Mouse (Mus musculus): Measurements from ENCODE around the gene Rnf220. TPM values are rescaled to one million over a fixed set of nuclear protein-coding genes. Genes with fewer than 3 reads are reported as not detected.
"Not testable (repeated sequence)": the region's sequence is repeated elsewhere in the genome, so short reads cannot be mapped to it uniquely, and the experiment has no call there.

Rnf220 gene
- polyA plus RNA-seq, 1 experiment from 2014 or later, result 92.3 TPM

DNA sequence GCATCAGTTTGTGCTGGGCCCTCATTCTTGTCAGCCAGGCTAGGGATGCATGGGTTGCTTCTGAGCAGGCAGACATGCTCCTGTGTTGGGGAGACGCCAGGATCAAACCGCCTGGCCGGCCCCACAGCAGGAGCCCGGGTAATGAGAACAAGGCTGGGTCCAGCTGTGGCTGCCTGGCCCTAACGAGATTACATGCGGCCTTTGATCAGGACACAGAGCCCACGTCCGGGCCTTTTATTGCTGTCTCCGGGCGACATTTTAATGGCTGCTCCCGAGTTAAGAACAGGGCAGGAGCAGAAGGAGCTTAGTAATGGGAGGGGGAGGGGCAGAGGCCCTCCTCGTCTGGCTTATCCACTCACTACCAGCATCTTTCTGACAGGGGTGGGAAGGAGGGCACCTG is 224.4 kb downstream of the Rnf220 start:
- Histone ChIP-seq H3K4me3 (ENCODE audit: low read depth, low read length) (no peak overlapping the region), H3K9ac (ENCODE audit: low read length) (no peak overlapping the region), H3K27me3 (ENCODE audit: control insufficient read depth, insufficient read depth, low read length) (no peaks in the 10 kb centered on the region), H3K9me3 (ENCODE audit: control insufficient read depth, low read length) (peaks cover 10% of the 10 kb centered on the region), H3K4me1 (replicated peaks; ENCODE audit: control insufficient read depth, insufficient read depth, low read length) (peaks cover 6% of the 10 kb centered on the region), H3K27ac (ENCODE audit: low read depth, low read length) (peak overlapping the region; percentile 43; the same call in 1 of the 2 replicates), H3K4me2 (ENCODE audit: low read depth, low read length, severe bottlenecking) (no peak overlapping the region), H3K36me3 (ENCODE audit: control insufficient read depth, insufficient read depth, low read length) (peaks cover 14% of the 10 kb centered on the region)
- peak; percentile 77 for DNase-seq (ENCODE audit: low spot score)
- 8% methylated on average over 12 of the region's 12 CpGs for WGBS
- peak; percentile 71 for ATAC-seq (replicated peaks; ENCODE audit: low FRiP score)

DNA sequence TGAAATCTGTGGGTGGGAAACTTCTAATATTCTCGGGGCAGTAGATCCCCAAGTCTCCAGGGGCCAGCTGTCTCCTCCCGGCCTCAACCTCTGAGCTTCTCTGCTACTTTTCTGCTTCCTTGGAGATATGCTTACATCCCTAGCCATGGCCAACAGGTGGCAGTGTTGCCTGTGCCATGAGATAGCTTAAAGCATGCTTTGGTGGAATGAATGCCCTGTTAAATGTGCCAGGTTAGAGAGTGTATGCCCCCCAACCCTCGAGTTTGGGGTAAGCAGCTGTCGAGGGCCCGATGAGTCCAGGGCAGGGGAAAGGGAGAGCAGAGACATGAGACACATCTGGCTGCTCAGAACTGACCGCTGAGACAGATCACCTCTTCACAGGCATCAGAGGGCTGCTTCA is 226.6 kb downstream of the Rnf220 start:
- Histone ChIP-seq H3K36me3 (ENCODE audit: control insufficient read depth, insufficient read depth, low read length) (peaks cover 12% of the 10 kb centered on the region), H3K4me2 (ENCODE audit: low read depth, low read length, severe bottlenecking) (no peak overlapping the region), H3K9me3 (ENCODE audit: control insufficient read depth, low read length) (peaks cover 10% of the 10 kb centered on the region), H3K27ac (ENCODE audit: low read depth, low read length) (no peak overlapping the region), H3K4me3 (ENCODE audit: low read depth, low read length) (no peak overlapping the region), H3K27me3 (ENCODE audit: control insufficient read depth, insufficient read depth, low read length) (no peaks in the 10 kb centered on the region), H3K9ac (ENCODE audit: low read length) (no peak overlapping the region), H3K4me1 (replicated peaks; ENCODE audit: control insufficient read depth, insufficient read depth, low read length) (peaks cover 6% of the 10 kb centered on the region)
- DNase-seq (ENCODE audit: low spot score) (peak; percentile 86), ATAC-seq (replicated peaks; ENCODE audit: low FRiP score) (no peak; the same call in 1 of the 2 replicates)
- WGBS, result 18% methylated on average over 6 of the region's 6 CpGs

DNA sequence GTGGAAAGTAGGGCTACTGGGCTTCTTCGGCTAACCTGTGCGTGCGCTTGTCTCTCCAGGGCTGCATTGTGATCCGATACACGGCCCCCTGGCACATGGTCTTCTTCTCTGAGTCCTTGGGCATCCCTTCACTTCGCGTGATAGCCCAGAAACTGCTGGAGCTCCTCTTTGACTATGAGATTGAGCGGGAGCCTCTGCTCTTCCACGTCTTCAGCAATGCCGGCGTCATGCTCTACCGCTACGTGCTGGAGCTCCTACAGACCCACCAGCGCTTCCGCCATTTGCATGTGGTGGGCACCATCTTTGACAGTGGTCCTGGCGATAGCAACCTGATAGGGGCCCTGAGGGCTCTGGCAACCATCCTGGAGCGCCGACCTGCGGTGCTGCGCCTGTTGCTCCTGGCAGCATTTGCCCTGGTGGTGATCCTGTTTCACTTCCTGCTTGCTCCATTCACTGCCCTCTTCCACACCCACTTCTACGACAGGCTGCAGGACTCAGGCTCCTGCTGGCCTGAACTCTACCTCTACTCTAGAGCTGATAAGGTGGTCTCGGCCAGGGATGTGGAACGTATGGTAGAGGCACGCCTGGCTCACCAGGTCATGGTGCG is 228.9 kb downstream of the Rnf220 start:
- Histone ChIP-seq H3K27me3 (ENCODE audit: control insufficient read depth, insufficient read depth, low read length) (no peaks in the 10 kb centered on the region), H3K36me3 (ENCODE audit: control insufficient read depth, insufficient read depth, low read length) (no peaks in the 10 kb centered on the region), H3K27ac (ENCODE audit: low read depth, low read length) (no peak overlapping the region), H3K9me3 (ENCODE audit: control insufficient read depth, low read length) (no peaks in the 10 kb centered on the region), H3K4me2 (ENCODE audit: low read depth, low read length, severe bottlenecking) (no peak overlapping the region), H3K9ac (ENCODE audit: low read length) (no peak overlapping the region), H3K4me3 (ENCODE audit: low read depth, low read length) (no peak overlapping the region), H3K4me1 (replicated peaks; ENCODE audit: control insufficient read depth, insufficient read depth, low read length) (peaks cover 4% of the 10 kb centered on the region)
- no peak for ATAC-seq (replicated peaks; ENCODE audit: low FRiP score)
- WGBS, result 90% methylated on average over 25 of the region's 25 CpGs
- DNase-seq (ENCODE audit: low spot score), result no peak

DNA sequence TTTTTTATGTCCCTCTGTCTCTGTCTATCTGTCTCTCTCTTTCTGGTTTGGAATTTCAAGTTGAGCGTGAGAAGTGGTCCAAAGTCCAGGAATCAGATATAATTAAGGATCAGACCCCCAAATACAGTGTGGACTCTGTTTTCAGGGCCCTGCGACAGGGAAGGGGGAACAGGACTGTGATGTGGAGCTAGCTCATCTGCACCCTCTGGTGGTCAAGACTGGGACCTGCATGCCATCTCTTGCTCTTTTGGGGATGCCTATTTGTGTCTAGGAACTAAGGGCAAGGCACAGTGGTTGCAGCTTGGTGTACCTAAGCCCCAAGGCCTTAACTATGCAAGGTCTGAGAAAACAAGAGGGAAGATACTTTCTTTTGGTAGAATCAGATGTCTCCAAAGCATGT is 229.6 kb downstream of the Rnf220 start:
- WGBS, result 4% methylated on average over 2 of the region's 2 CpGs
- peak; percentile 45; the same call in 1 of the 2 replicates for ATAC-seq (replicated peaks; ENCODE audit: low FRiP score)

DNA sequence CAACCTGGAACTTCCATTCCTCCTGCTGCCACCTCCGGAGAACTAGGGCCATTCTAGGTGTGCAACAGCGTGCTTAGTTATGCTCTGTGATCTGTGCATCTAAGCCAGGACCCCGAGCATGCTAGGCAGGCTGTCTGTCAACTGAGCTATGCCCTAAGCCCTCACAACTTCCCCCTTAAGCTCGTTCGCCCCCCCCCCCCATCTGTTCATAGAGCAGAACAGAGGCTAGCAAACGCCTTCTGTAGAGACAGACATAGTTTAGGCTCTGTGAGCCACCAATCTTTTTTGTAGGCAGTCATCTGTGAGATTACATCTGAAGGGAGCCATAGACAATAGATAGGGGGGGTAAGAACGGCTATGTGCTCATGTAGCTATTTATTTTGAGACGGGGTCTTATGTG is 233.9 kb downstream of the Rnf220 start:
- 58% methylated on average over 8 of the region's 8 CpGs for WGBS
- H3K27me3 ChIP-seq (ENCODE audit: control insufficient read depth, insufficient read depth, low read length), result no peaks in the 10 kb centered on the region
- no peak overlapping the region for H3K4me3 ChIP-seq (ENCODE audit: low read depth, low read length)
- no peak overlapping the region for H3K4me2 ChIP-seq (ENCODE audit: low read depth, low read length, severe bottlenecking)
- H3K27ac ChIP-seq (ENCODE audit: low read depth, low read length), result no peak overlapping the region
- H3K9ac ChIP-seq (ENCODE audit: low read length), result no peak overlapping the region
- no peaks in the 10 kb centered on the region for H3K36me3 ChIP-seq (ENCODE audit: control insufficient read depth, insufficient read depth, low read length)
- DNase-seq (ENCODE audit: low spot score), result no peak
- ATAC-seq (replicated peaks; ENCODE audit: low FRiP score), result no peak
- H3K4me1 ChIP-seq (replicated peaks; ENCODE audit: control insufficient read depth, insufficient read depth, low read length), result peaks cover 2% of the 10 kb centered on the region; the same call in 1 of the 2 replicates
- no peaks in the 10 kb centered on the region for H3K9me3 ChIP-seq (ENCODE audit: control insufficient read depth, low read length)

More for the DNA sequence above, 229.6 kb downstream of the Rnf220 start:
- Histone ChIP-seq H3K9ac (ENCODE audit: low read length) (no peak overlapping the region), H3K27ac (ENCODE audit: low read depth, low read length) (no peak overlapping the region), H3K4me2 (ENCODE audit: low read depth, low read length, severe bottlenecking) (no peak overlapping the region), H3K9me3 (ENCODE audit: control insufficient read depth, low read length) (no peaks in the 10 kb centered on the region), H3K4me3 (ENCODE audit: low read depth, low read length) (no peak overlapping the region), H3K4me1 (replicated peaks; ENCODE audit: control insufficient read depth, insufficient read depth, low read length) (peaks cover 2% of the 10 kb centered on the region; the same call in 1 of the 2 replicates), H3K27me3 (ENCODE audit: control insufficient read depth, insufficient read depth, low read length) (no peaks in the 10 kb centered on the region), H3K36me3 (ENCODE audit: control insufficient read depth, insufficient read depth, low read length) (no peaks in the 10 kb centered on the region)
- peak; percentile 90 for DNase-seq (ENCODE audit: low spot score)

DNA sequence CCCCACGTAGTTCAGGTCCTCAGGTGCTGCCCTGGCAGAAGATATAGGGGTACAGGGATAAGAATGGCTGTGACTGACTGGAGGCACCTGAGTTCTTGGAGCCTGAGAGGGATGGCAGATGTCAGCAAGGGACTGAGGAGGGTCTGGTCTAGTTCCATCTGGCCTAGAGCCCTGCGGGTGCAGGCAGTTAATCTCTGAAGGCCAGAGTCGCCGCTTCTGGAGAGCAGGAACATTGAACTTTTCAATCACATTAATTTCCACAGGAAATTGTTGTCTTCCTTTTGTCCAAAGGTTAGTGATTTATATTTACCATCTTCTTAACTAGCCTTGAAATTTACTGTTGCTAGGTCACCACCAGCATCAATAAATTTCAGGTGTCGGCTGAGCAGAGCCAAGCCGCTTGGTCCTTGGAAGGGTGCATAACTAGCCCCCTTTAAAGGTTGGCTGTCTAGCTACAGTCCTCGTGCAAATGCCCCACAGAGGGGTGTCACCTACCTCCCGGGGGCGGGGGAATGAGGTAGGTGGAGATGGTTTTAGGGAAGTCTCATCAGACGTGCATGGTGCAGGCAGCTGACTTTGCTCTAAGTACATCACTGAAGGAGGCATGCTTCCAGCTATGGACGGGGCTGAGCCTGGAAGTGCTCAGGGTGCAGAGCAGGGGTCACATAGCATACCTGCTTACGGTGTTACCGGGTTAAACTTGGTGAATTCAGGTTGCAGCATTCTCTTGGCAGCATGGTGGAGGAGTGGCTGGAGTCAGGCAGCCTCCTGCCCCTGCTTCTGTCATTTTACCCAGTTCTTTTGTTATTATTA is 234.5 kb downstream of the Rnf220 start:
- 83% methylated on average over 13 of the region's 13 CpGs for WGBS
- H3K4me1 ChIP-seq (replicated peaks; ENCODE audit: control insufficient read depth, insufficient read depth, low read length), result peaks cover 2% of the 10 kb centered on the region; the same call in 1 of the 2 replicates
- no peaks in the 10 kb centered on the region for H3K27me3 ChIP-seq (ENCODE audit: control insufficient read depth, insufficient read depth, low read length)
- DNase-seq (ENCODE audit: low spot score) (no peak), ATAC-seq (replicated peaks; ENCODE audit: low FRiP score) (no peak)
- no peak overlapping the region for H3K27ac ChIP-seq (ENCODE audit: low read depth, low read length)
- H3K9me3 ChIP-seq (ENCODE audit: control insufficient read depth, low read length), result no peaks in the 10 kb centered on the region
- no peak overlapping the region for H3K9ac ChIP-seq (ENCODE audit: low read length)
- no peaks in the 10 kb centered on the region for H3K36me3 ChIP-seq (ENCODE audit: control insufficient read depth, insufficient read depth, low read length)
- H3K4me2 ChIP-seq (ENCODE audit: low read depth, low read length, severe bottlenecking), result no peak overlapping the region
- H3K4me3 ChIP-seq (ENCODE audit: low read depth, low read length), result no peak overlapping the region

DNA sequence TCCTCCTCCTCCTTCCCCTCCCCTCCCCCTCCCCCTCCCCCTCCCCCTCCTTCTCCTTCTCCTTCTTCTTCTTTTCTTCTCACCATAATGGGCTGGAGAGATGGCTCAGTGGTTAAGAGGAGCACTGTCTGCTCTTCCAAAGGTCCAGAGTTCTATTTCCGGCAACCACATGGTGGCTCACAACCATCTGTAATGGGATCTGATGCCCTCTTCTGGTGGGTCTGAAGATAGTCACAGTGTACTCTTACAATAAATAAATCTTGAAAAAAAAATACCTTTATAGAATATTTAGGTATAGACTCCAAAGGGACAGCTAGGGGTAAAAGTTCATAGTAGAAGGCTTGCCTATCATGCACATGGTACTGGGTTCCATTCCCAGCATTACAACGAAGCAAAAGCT is 235.6 kb downstream of the Rnf220 start:
- no peaks in the 10 kb centered on the region for H3K27me3 ChIP-seq (ENCODE audit: control insufficient read depth, insufficient read depth, low read length)
- no peak for DNase-seq (ENCODE audit: low spot score)

DNA sequence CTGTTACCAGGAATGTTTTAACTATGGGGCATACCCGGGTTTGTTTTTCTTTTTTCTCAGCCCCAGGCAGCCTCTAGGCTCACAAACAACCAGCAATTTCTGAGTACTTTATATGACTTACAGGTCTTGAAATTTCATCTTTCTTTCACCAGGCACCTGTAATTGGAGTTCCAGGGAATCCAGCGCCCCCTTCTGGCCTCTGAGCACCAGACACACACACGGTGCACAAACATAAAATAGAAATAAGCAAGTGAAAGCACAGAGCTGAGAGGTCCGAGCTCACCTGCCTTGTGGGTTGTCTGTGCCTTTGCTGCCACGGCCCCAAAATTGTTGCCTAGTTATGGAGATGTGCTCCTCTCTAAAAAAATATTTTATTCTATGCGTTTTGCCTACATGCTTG is 236.9 kb downstream of the Rnf220 start:
- H3K9me3 ChIP-seq (ENCODE audit: control insufficient read depth, low read length); H3K36me3 ChIP-seq (ENCODE audit: control insufficient read depth, insufficient read depth, low read length); H3K27ac ChIP-seq (ENCODE audit: low read depth, low read length); H3K4me2 ChIP-seq (ENCODE audit: low read depth, low read length, severe bottlenecking); H3K4me3 ChIP-seq (ENCODE audit: low read depth, low read length); H3K4me1 ChIP-seq (replicated peaks; ENCODE audit: control insufficient read depth, insufficient read depth, low read length); H3K9ac ChIP-seq (ENCODE audit: low read length); DNase-seq (ENCODE audit: low spot score); ATAC-seq (replicated peaks; ENCODE audit: low FRiP score); H3K27me3 ChIP-seq (ENCODE audit: control insufficient read depth, insufficient read depth, low read length): not testable (repeated sequence)
- WGBS, result 74% methylated on average over 6 of the region's 6 CpGs

More for the DNA sequence above, 235.6 kb downstream of the Rnf220 start:
- Histone ChIP-seq H3K4me3 (ENCODE audit: low read depth, low read length) (no peak overlapping the region), H3K36me3 (ENCODE audit: control insufficient read depth, insufficient read depth, low read length) (no peaks in the 10 kb centered on the region), H3K4me1 (replicated peaks; ENCODE audit: control insufficient read depth, insufficient read depth, low read length) (peaks cover 2% of the 10 kb centered on the region; the same call in 1 of the 2 replicates), H3K27ac (ENCODE audit: low read depth, low read length) (no peak overlapping the region), H3K9me3 (ENCODE audit: control insufficient read depth, low read length) (no peaks in the 10 kb centered on the region), H3K4me2 (ENCODE audit: low read depth, low read length, severe bottlenecking) (no peak overlapping the region), H3K9ac (ENCODE audit: low read length) (no peak overlapping the region)
- no peak for ATAC-seq (replicated peaks; ENCODE audit: low FRiP score)
- 82% methylated on average over 2 of the region's 2 CpGs for WGBS
